Mouse (Mus musculus) gastrocnemius, adult 8-10 months (tissue): ENCODE data around the gene Slc25a13. TPM values are rescaled to one million over a fixed set of nuclear protein-coding genes. Genes with fewer than 3 reads are reported as not detected.

Source experiments
- DNase-seq, 2 experiments: peaks; one replicate each; pipeline ENCODE4 v3.0.0; 2022; ENCODE audit warnings: low spot score in 2 of 2
- total RNA-seq, 4 experiments: library from RNA; stranded (reverse); gene quantifications; 2 replicates each; pipeline ENCODE4 v1.2.4; 2022

Slc25a13 gene
- total RNA-seq, 4 experiments from 2014 or later = 0.54 to 1.2 (median 0.79) TPM

GRCm38 (mm10) chr6:6046729-6047424 is 170.1 kb downstream of the Slc25a13 start:
- no peak for DNase-seq

- no peak for DNase-seq
These were observed 178.0 kb downstream of the Slc25a13 start for GRCm38 (mm10) chr6:6038773-6039550.

- no peak for DNase-seq
These were observed 189.3 kb downstream of the Slc25a13 start for GRCm38 (mm10) chr6:6027664-6028063.

- DNase-seq = no peak
These were observed 193.0 kb downstream of the Slc25a13 start for GRCm38 (mm10) chr6:6023976-6024375.

GRCm38 (mm10) chr6:6016931-6017330 is 200.0 kb downstream of the Slc25a13 start:
- DNase-seq = no peak

- DNase-seq = no peak
These were observed 201.4 kb downstream of the Slc25a13 start for GRCm38 (mm10) chr6:6015616-6016015.

GRCm38 (mm10) chr6:6011364-6011763 is 205.6 kb downstream of the Slc25a13 start:
- DNase-seq = no peak

GRCm38 (mm10) chr6:6005762-6006431 is 211.1 kb downstream of the Slc25a13 start:
- DNase-seq = peak in 1 of 2 experiments; percentile 21

GRCm38 (mm10) chr6:6004756-6005485 is 212.1 kb downstream of the Slc25a13 start:
- DNase-seq = no peak

- no peak for DNase-seq
These were observed 214.9 kb downstream of the Slc25a13 start for GRCm38 (mm10) chr6:6002061-6002460.

- no peak for DNase-seq
These were observed 219.4 kb downstream of the Slc25a13 start for GRCm38 (mm10) chr6:5997535-5997934.

- no peak for DNase-seq
These were observed 223.9 kb downstream of the Slc25a13 start for GRCm38 (mm10) chr6:5993056-5993455.

- DNase-seq = peak in 1 of 2 experiments; percentile 10
These were observed 224.9 kb downstream of the Slc25a13 start for GRCm38 (mm10) chr6:5991817-5992755.

- DNase-seq = no peak
These were observed 225.7 kb downstream of the Slc25a13 start for GRCm38 (mm10) chr6:5991243-5991642.
